Mouse (Mus musculus) liver, embryonic 13.5 days (tissue): ENCODE results near the gene Bcl2a1b. TPM values are rescaled to one million over a fixed set of nuclear protein-coding genes. Genes with fewer than 3 reads are reported as not detected.
"Not testable (repeated sequence)": the region's sequence is repeated elsewhere in the genome, so short reads cannot be mapped to it uniquely, and the experiment has no call there.

Experiments used
- ATAC-seq: fragments of 200-750 bp; cut with Nextera tagmentation; 2 replicates; pipeline ENCODE4 v1.8.0; 2017; ENCODE audit warnings: low read depth, mild to moderate bottlenecking, moderate number of reproducible peaks, moderate library complexity
- DNase-seq: peaks from one replicate; pipeline ENCODE4 v3.0.0; 2022
- H3K27ac ChIP-seq: fragments of 300-500 bp; sonication (generic); 2 replicates; pipeline ENCODE4 v1.5.1; 2015; ENCODE audit warnings: moderate library complexity, mild to moderate bottlenecking, inconsistent platforms
- H3K27me3 ChIP-seq: fragments of 300-500 bp; sonication (generic); 2 replicates; pipeline ENCODE4 v1.6.1; 2015; ENCODE audit warnings: mild to moderate bottlenecking, inconsistent platforms
- H3K36me3 ChIP-seq: fragments of 300-500 bp; sonication (generic); 2 replicates; pipeline ENCODE4 v1.6.1; 2015; ENCODE audit warnings: mild to moderate bottlenecking, inconsistent platforms
- H3K4me1 ChIP-seq: fragments of 300-500 bp; sonication (generic); replicated peaks from 2 replicates; pipeline ENCODE4 v1.6.1; 2015; ENCODE audit warnings: inconsistent platforms
- H3K4me2 ChIP-seq: fragments of 300-500 bp; sonication (generic); 2 replicates; pipeline ENCODE4 v1.6.1; 2015; ENCODE audit warnings: inconsistent platforms, mild to moderate bottlenecking, moderate library complexity
- H3K4me3 ChIP-seq: fragments of 300-500 bp; sonication (generic); replicated peaks from 2 replicates; pipeline ENCODE4 v1.5.1; 2015; ENCODE audit warnings: mild to moderate bottlenecking, inconsistent platforms
- H3K9ac ChIP-seq: fragments of 300-500 bp; sonication (generic); 2 replicates; pipeline ENCODE4 v1.6.1; 2015; ENCODE audit warnings: mild to moderate bottlenecking, inconsistent platforms
- H3K9me3 ChIP-seq: fragments of 300-500 bp; sonication (generic); replicated peaks from 2 replicates; pipeline ENCODE4 v1.6.1; 2016; ENCODE audit warnings: inconsistent platforms
- WGBS: fragments of 180-500 bp; shearing (Covaris S2); methylation state at CpG from one replicate; pipeline ENCODE4 v1.1.7; 2015; ENCODE audit not compliant: insufficient replicate concordance; 5-methylcytosine and 5-hydroxymethylcytosine counted together
- polyA plus RNA-seq: library from polyadenylated mRNA; unstranded; fragments of >200 nt; fragmentation: Nextera tagmentation; extraction: Ambion mirVana; gene quantifications from 2 replicates; pipeline ENCODE4 v1.2.1, GENCODE M21; 2015

The Bcl2a1b gene
- 1.2 and 1.6 TPM in 2 replicates for polyA plus RNA-seq

- ATAC-seq, H3K4me1 ChIP-seq, H3K9me3 ChIP-seq, H3K9ac ChIP-seq, H3K36me3 ChIP-seq, H3K4me3 ChIP-seq, H3K27ac ChIP-seq, DNase-seq, H3K27me3 ChIP-seq, H3K4me2 ChIP-seq: not testable (repeated sequence)
- WGBS, result 57% methylated on average over 5 of the region's 5 CpGs
These were observed at the start of gene Bcl2a1b, which contains the start of gene Gm29094 for GRCm38 (mm10) chr9:89198969-89199416. Bcl2a1b (plus strand) TSS chr9:89199209. Gm29094 (plus strand) TSS chr9:89199379.

- H3K4me1 ChIP-seq, DNase-seq, H3K27ac ChIP-seq, H3K36me3 ChIP-seq, H3K9ac ChIP-seq, H3K9me3 ChIP-seq, H3K4me2 ChIP-seq, H3K27me3 ChIP-seq, ATAC-seq, H3K4me3 ChIP-seq: not testable (repeated sequence)
These were observed 26.5 kb upstream of the Bcl2a1b start for GRCm38 (mm10) chr9:89172539-89172938.

GRCm38 (mm10) chr9:89178833-89179232, 20.2 kb upstream of the Bcl2a1b start:
- not testable (repeated sequence) for H3K4me2 ChIP-seq, H3K27me3 ChIP-seq, ATAC-seq, DNase-seq, H3K27ac ChIP-seq, H3K4me1 ChIP-seq, H3K4me3 ChIP-seq, H3K9ac ChIP-seq, H3K9me3 ChIP-seq, H3K36me3 ChIP-seq
- WGBS, result 27% methylated on average over 2 of the region's 3 CpGs

GRCm38 (mm10) chr9:89179469-89179868, 19.5 kb upstream of the Bcl2a1b start:
- H3K27me3 ChIP-seq, ATAC-seq, H3K4me1 ChIP-seq, H3K27ac ChIP-seq, H3K9ac ChIP-seq, H3K9me3 ChIP-seq, H3K4me2 ChIP-seq, H3K36me3 ChIP-seq, DNase-seq, H3K4me3 ChIP-seq: not testable (repeated sequence)
- 30% methylated on average over 4 of the region's 4 CpGs for WGBS

GRCm38 (mm10) chr9:89187006-89187405, 12.0 kb upstream of the Bcl2a1b start:
- not testable (repeated sequence) for DNase-seq, H3K27me3 ChIP-seq, H3K4me2 ChIP-seq, ATAC-seq, H3K4me1 ChIP-seq, H3K36me3 ChIP-seq, H3K9ac ChIP-seq, H3K27ac ChIP-seq, H3K9me3 ChIP-seq, H3K4me3 ChIP-seq
- WGBS, result 57% methylated on average over 15 of the region's 15 CpGs

GRCm38 (mm10) chr9:89195483-89195882, 3.5 kb upstream of the Bcl2a1b start:
- H3K9ac ChIP-seq, H3K27ac ChIP-seq, DNase-seq, H3K4me1 ChIP-seq, H3K4me3 ChIP-seq, H3K4me2 ChIP-seq, H3K36me3 ChIP-seq, H3K9me3 ChIP-seq, H3K27me3 ChIP-seq, ATAC-seq: not testable (repeated sequence)

- not testable (repeated sequence) for DNase-seq, H3K9ac ChIP-seq, H3K27ac ChIP-seq, H3K27me3 ChIP-seq, H3K9me3 ChIP-seq, ATAC-seq, H3K4me2 ChIP-seq, H3K4me1 ChIP-seq, H3K36me3 ChIP-seq, H3K4me3 ChIP-seq
- 64% methylated on average over 1 of the region's 1 CpGs for WGBS
These were observed 1.5 kb upstream of the Bcl2a1b start for GRCm38 (mm10) chr9:89197509-89197908.

GRCm38 (mm10) chr9:89198349-89198748, 660 bp upstream of the Bcl2a1b start:
- not testable (repeated sequence) for H3K27me3 ChIP-seq, DNase-seq, ATAC-seq, H3K9ac ChIP-seq, H3K4me2 ChIP-seq, H3K27ac ChIP-seq, H3K4me3 ChIP-seq, H3K4me1 ChIP-seq, H3K9me3 ChIP-seq, H3K36me3 ChIP-seq
- 65% methylated on average over 3 of the region's 3 CpGs for WGBS

GRCm38 (mm10) chr9:89202256-89202655, 3.2 kb downstream of the Bcl2a1b start:
- H3K9ac ChIP-seq, H3K4me2 ChIP-seq, ATAC-seq, DNase-seq, H3K4me3 ChIP-seq, H3K27ac ChIP-seq, H3K27me3 ChIP-seq, H3K9me3 ChIP-seq, H3K4me1 ChIP-seq, H3K36me3 ChIP-seq: not testable (repeated sequence)

- H3K4me1 ChIP-seq, H3K27ac ChIP-seq, ATAC-seq, H3K27me3 ChIP-seq, DNase-seq, H3K4me3 ChIP-seq, H3K36me3 ChIP-seq, H3K9ac ChIP-seq, H3K9me3 ChIP-seq, H3K4me2 ChIP-seq: not testable (repeated sequence)
- 50% methylated on average over 1 of the region's 1 CpGs for WGBS
These were observed 9.9 kb downstream of the Bcl2a1b start for GRCm38 (mm10) chr9:89208939-89209338.

GRCm38 (mm10) chr9:89210353-89211064, 11.5 kb downstream of the Bcl2a1b start, which contains the start of gene Mthfs:
Mthfs (plus strand) TSS chr9:89210676.
- DNase-seq, result not testable (repeated sequence)
- peak within 1 kb of the TSS; percentile 55; the same call in 1 of the 2 replicates for H3K27ac ChIP-seq
- 32% methylated on average over 9 of the region's 12 CpGs for WGBS

More at GRCm38 (mm10) chr9:89210353-89211064, 11.5 kb downstream of the Bcl2a1b start, which contains the start of gene Mthfs:
- H3K9me3 ChIP-seq, H3K27me3 ChIP-seq, H3K4me1 ChIP-seq, H3K36me3 ChIP-seq, H3K9ac ChIP-seq: not testable (repeated sequence)
- Histone ChIP-seq H3K4me2 (peak within 1 kb of the TSS; percentile 56), H3K4me3 (peak within 1 kb of the TSS; percentile 47)
- peak; percentile 20 for ATAC-seq
